Mouse (Mus musculus) hindbrain, embryonic 14.5 days (tissue): ENCODE results near the gene Mtcl1. TPM values are rescaled to one million over a fixed set of nuclear protein-coding genes. Genes with fewer than 3 reads are reported as not detected.
A peak's percentile ranks its signal among the peaks of the same experiment; 100 is the strongest.

Experiments used
- ATAC-seq: fragments of 200-750 bp; cut with Nextera tagmentation; 2 replicates; pipeline ENCODE4 v1.8.0; 2017; ENCODE audit warnings: moderate number of reproducible peaks, mild to moderate bottlenecking, moderate TSS enrichment, moderate library complexity; ENCODE audit not compliant: low FRiP score
- DNase-seq: peaks from one replicate; pipeline ENCODE4 v3.0.0-alpha.2; 2015; ENCODE audit warnings: low spot score
- H3K27ac ChIP-seq: fragments of 300-500 bp; sonication (generic); 2 replicates; pipeline ENCODE4 v1.5.1; 2014; ENCODE audit warnings: mild to moderate bottlenecking, moderate library complexity
- H3K27me3 ChIP-seq: fragments of 300-500 bp; sonication (generic); 2 replicates; pipeline ENCODE4 v1.6.1; 2014; ENCODE audit warnings: mild to moderate bottlenecking, low read length, mixed read lengths; ENCODE audit not compliant: control insufficient read depth, insufficient read depth
- H3K36me3 ChIP-seq: fragments of 300-500 bp; sonication (generic); replicated peaks from 2 replicates; pipeline ENCODE4 v1.6.1; 2014; ENCODE audit not compliant: control insufficient read depth, insufficient read depth
- H3K4me1 ChIP-seq: fragments of 300-500 bp; sonication (generic); replicated peaks from 2 replicates; pipeline ENCODE4 v1.6.1; 2014; ENCODE audit warnings: antibody characterized with exemption, low read length, mixed read lengths; ENCODE audit not compliant: control insufficient read depth, insufficient read depth
- H3K4me2 ChIP-seq: fragments of 300-500 bp; sonication (generic); replicated peaks from 2 replicates; pipeline ENCODE4 v1.6.1; 2014; ENCODE audit warnings: mild to moderate bottlenecking, moderate library complexity
- H3K4me3 ChIP-seq: fragments of 300-500 bp; sonication (generic); replicated peaks from 2 replicates; pipeline ENCODE4 v1.5.1; 2014; ENCODE audit warnings: mild to moderate bottlenecking, low read length
- H3K9ac ChIP-seq: fragments of 300-500 bp; sonication (generic); 2 replicates; pipeline ENCODE4 v1.6.1; 2014
- H3K9me3 ChIP-seq: fragments of 300-500 bp; sonication (generic); 2 replicates; pipeline ENCODE4 v1.6.1; 2016; ENCODE audit warnings: low read length; ENCODE audit not compliant: control insufficient read depth
- WGBS: fragments of 180-500 bp; shearing (Covaris S2); extraction: QIAGEN DNeasy Blood & Tissue Kit; methylation state at CpG from one replicate; pipeline ENCODE4 v1.1.7; 2014; 5-methylcytosine and 5-hydroxymethylcytosine counted together
- polyA plus RNA-seq: library from polyadenylated mRNA; unstranded; fragments of >200 nt; fragmentation: Nextera tagmentation; extraction: Ambion mirVana; gene quantifications from 2 replicates; pipeline ENCODE4 v1.2.1, GENCODE M21; 2014

Mtcl1 gene
- polyA plus RNA-seq, 1 experiment from 2014 or later: 37.9 TPM

GRCm38 (mm10) chr17:66358026-66358978 is 91.2 kb downstream of the Mtcl1 start:
- H3K4me3 ChIP-seq: no peak overlapping the region
- peaks cover 63% of the 10 kb centered on the region for H3K36me3 ChIP-seq
- 86% methylated on average over 27 of the region's 27 CpGs for WGBS
- H3K27me3 ChIP-seq: no peaks in the 10 kb centered on the region
- no peaks in the 10 kb centered on the region for H3K4me1 ChIP-seq
- no peak overlapping the region for H3K27ac ChIP-seq
- no peak for ATAC-seq
- no peaks in the 10 kb centered on the region for H3K9me3 ChIP-seq
- H3K9ac ChIP-seq: no peak overlapping the region
- no peak for DNase-seq
- no peak overlapping the region for H3K4me2 ChIP-seq

- no peak overlapping the region for H3K4me2 ChIP-seq
Measured at GRCm38 (mm10) chr17:66357171-66358025, 92.2 kb downstream of the Mtcl1 start.

DNA sequence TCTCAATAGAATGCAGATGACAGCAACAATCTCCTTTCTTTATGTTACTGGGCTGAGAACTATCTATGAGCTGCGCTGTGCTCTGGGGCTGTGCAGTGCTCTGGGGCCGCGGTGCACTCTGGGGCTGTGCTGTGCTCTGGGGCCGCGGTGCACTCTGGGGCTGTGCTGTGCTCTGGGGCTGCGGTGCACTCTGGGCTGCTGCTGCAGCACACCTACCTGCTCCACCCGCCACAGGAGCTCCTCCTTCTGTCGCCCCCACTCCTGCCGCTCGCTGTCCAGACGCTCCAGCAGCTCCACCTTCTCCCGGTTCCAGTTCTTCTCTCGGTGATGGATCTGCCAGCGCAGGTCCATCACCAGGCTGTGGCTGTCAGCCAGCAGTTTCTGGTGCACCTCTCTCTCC is 95.6 kb downstream of the Mtcl1 start:
- 0 out of 2 replicates have a peak overlapping the region, but pooled peaks have one; percentile 57 for H3K27ac ChIP-seq
- peaks cover 8% of the 10 kb centered on the region; the same call in 1 of the 2 replicates for H3K4me1 ChIP-seq
- ATAC-seq: no peak
- no peak overlapping the region for H3K4me2 ChIP-seq
- no peak for DNase-seq
- H3K27me3 ChIP-seq: no peaks in the 10 kb centered on the region
- 97% methylated on average over 14 of the region's 14 CpGs for WGBS
- H3K4me3 ChIP-seq: no peak overlapping the region
- peaks cover 57% of the 10 kb centered on the region for H3K36me3 ChIP-seq
- H3K9me3 ChIP-seq: no peaks in the 10 kb centered on the region
- no peak overlapping the region for H3K9ac ChIP-seq

More at GRCm38 (mm10) chr17:66357171-66358025, 92.2 kb downstream of the Mtcl1 start:
- Histone ChIP-seq H3K9ac (no peak overlapping the region), H3K4me3 (no peak overlapping the region), H3K36me3 (peaks cover 68% of the 10 kb centered on the region), H3K27me3 (no peaks in the 10 kb centered on the region), H3K9me3 (no peaks in the 10 kb centered on the region), H3K4me1 (0 out of 2 replicates have a peak, but pooled peaks cover 3% of the 10 kb centered on the region), H3K27ac (no peak overlapping the region)
- WGBS: 87% methylated on average over 9 of the region's 9 CpGs
- no peak for ATAC-seq
- DNase-seq: no peak

- DNase-seq (no peak), ATAC-seq (peak; percentile 71)
- Histone ChIP-seq H3K9ac (no peak overlapping the region), H3K9me3 (no peaks in the 10 kb centered on the region), H3K27ac (peak overlapping the region; percentile 57), H3K4me1 (peaks cover 8% of the 10 kb centered on the region; the same call in 1 of the 2 replicates), H3K4me2 (no peak overlapping the region), H3K27me3 (no peaks in the 10 kb centered on the region), H3K36me3 (peaks cover 55% of the 10 kb centered on the region), H3K4me3 (no peak overlapping the region)
- 56% methylated on average over 20 of the region's 20 CpGs for WGBS
Measured at GRCm38 (mm10) chr17:66352847-66353643, 96.5 kb downstream of the Mtcl1 start.

GRCm38 (mm10) chr17:66352219-66352618 is 97.3 kb downstream of the Mtcl1 start:
- no peak overlapping the region for H3K9ac ChIP-seq
- H3K4me1 ChIP-seq: peaks cover 8% of the 10 kb centered on the region; the same call in 1 of the 2 replicates
- ATAC-seq: no peak
- no peaks in the 10 kb centered on the region for H3K9me3 ChIP-seq
- H3K27me3 ChIP-seq: no peaks in the 10 kb centered on the region
- no peak for DNase-seq
- 82% methylated on average over 6 of the region's 6 CpGs for WGBS
- no peak overlapping the region for H3K4me3 ChIP-seq
- peak overlapping the region; percentile 57 for H3K27ac ChIP-seq
- no peak overlapping the region for H3K4me2 ChIP-seq
- peaks cover 56% of the 10 kb centered on the region for H3K36me3 ChIP-seq

DNA sequence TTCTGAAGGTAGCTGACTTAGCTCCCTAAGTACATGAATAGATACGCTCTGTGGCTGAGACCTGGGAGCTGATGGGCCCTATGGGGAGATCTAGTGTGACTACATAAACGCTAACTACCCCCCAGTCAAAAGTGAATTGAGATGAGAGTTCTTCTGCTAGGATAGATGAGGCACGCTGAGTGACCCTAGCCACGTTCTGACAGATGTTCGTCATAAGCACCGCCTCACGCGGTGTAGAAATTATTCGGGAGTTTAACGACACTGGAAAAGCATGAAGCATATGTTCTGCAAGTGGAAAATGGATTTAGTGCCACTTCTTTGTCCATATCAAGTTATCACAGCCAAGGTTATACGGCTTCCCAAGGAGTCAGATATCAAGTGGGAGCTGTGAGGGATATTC is 98.9 kb downstream of the Mtcl1 start:
- Histone ChIP-seq H3K4me3 (no peak overlapping the region), H3K9ac (no peak overlapping the region), H3K4me1 (peaks cover 8% of the 10 kb centered on the region; the same call in 1 of the 2 replicates), H3K27ac (peak overlapping the region; percentile 10; the same call in 1 of the 2 replicates), H3K27me3 (no peaks in the 10 kb centered on the region), H3K4me2 (no peak overlapping the region), H3K9me3 (no peaks in the 10 kb centered on the region), H3K36me3 (peaks cover 58% of the 10 kb centered on the region)
- DNase-seq (no peak), ATAC-seq (no peak)
- WGBS: 74% methylated on average over 11 of the region's 11 CpGs

DNA sequence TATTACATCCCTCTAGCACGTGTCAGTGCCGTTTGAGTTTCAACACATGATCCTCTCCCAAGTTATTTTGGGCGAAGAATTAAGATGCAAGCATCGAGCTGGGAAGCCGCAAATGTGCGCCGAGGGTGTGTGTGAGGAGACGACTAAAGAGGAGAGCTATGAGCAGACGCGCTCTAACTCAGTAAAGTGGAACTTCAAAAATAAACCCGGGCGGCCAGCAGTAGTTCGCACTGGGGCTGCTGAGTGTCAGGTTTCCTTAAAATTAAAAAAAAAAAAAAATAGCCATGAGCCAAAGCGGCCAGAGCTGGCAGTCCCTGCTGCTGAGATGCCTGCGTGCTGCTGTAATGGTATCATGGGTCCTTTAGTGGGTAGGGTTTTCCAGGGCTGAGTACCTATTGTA is 99.4 kb downstream of the Mtcl1 start:
- Histone ChIP-seq H3K4me3 (no peak overlapping the region), H3K27ac (no peak overlapping the region), H3K9me3 (no peaks in the 10 kb centered on the region), H3K4me1 (peaks cover 8% of the 10 kb centered on the region; the same call in 1 of the 2 replicates), H3K9ac (no peak overlapping the region), H3K36me3 (peaks cover 57% of the 10 kb centered on the region), H3K4me2 (no peak overlapping the region), H3K27me3 (no peaks in the 10 kb centered on the region)
- WGBS: 84% methylated on average over 15 of the region's 15 CpGs
- no peak for ATAC-seq
- DNase-seq: no peak

DNA sequence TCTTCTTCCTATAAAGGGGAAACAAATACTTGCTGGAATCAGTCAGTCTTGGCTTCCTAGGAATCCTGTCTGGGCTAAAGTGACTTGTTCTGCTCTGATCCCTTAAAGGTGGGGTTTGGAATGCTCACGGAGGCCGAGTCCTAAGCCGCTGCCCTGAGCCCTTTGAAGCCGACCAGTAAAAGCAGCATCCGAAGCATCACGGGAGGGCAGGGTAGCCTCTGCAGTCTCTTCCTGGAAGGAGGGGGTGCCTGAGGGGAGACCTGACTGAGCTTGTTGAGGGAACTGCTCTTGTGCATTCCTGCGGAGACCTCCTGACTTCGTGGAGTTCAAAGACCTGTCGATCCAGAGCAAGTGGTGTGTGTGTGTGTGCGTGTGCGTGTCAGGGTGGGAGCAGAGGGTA is 103.2 kb downstream of the Mtcl1 start:
- no peak overlapping the region for H3K4me2 ChIP-seq

More for the DNA sequence above, 103.2 kb downstream of the Mtcl1 start:
- Histone ChIP-seq H3K9ac (no peak overlapping the region), H3K9me3 (no peaks in the 10 kb centered on the region), H3K36me3 (peaks cover 67% of the 10 kb centered on the region), H3K27me3 (no peaks in the 10 kb centered on the region), H3K4me1 (no peaks in the 10 kb centered on the region; the same call in 1 of the 2 replicates), H3K27ac (no peak overlapping the region), H3K4me3 (no peak overlapping the region)
- DNase-seq (no peak), ATAC-seq (no peak)
- WGBS: 84% methylated on average over 11 of the region's 11 CpGs
